Mouse (Mus musculus): Measurements from ENCODE around the gene Unc5b.

Gene Unc5b

DNA sequence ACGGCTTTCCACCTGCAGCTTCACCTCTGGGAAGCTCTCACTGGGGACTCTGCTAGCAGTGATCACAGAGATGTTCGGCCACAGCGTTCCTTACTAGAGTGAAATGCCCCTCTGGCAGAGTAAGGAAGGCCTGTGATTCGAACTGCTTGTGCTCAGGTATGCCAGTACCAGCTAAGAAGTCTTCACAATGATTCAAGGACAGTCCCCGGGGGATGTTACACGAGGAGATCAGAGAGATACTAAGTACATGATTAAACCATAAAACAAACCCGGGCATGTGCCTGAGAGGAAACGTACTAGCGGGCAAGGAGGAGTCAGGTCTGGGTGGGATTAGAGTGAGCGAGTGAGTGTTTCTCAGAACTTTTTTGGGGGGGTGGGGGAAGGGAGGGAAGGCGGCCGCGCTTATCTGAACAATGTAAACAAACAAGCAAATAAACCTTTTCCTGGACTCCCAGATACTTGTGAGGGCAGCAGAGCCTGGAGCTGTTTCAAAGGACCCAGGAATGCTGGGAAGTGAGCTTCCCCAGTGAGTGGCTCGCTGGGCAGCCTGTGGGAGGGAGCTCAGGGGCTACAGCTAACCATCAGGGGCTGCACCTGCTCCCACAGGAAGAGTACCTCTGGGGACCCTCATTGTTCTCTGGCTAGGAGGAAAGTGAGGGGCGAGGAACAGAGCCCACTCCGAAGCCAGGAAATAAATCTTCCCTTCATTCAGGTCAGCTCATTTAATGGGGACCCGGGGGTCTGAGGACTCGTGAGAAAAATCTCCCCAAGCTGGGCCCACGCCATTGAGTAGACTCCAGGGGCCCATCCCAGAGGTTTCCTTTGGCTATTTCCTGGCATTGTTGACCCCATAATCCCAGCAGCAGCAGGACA lies 30.9 kb downstream of the Unc5b start:
- in situ Hi-C loops (cut with MboI) = no loop called here

DNA sequence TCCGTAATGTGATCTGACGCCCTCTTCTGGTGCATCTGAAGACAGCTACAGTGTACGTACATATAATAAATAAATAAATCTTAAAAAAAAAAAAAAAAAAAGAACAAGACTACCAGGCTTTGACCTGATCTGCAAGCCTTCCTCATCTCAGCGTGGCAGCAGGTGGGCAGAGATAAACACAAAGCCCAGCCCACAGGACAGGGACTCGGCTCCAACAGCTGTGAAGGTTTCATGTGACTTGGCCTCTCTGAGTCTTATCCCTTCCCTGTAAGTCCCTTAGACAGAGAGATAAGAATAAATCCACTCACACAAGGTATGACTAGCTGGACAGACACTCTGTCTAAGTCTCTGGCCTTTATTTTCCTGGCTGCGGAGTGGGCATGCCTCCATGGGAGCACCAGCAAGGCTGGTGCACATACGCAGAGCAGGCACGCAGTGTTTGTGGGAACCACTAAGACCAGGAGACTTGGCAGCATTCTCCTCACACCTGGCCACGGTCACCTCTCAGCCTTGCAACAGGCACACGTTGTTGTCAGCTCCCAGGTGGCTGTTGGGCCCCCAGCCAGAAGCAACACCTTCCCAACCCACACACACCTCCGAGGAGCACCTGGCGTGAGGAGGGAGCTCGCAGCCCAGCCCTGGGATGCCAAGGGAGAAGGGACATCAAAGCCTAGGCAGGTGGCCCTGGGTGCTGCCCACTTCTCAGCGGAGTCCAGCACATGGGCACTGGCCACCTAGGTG lies 33.5 kb downstream of the Unc5b start:
- in situ Hi-C loops (cut with MboI) = no loop called here

DNA sequence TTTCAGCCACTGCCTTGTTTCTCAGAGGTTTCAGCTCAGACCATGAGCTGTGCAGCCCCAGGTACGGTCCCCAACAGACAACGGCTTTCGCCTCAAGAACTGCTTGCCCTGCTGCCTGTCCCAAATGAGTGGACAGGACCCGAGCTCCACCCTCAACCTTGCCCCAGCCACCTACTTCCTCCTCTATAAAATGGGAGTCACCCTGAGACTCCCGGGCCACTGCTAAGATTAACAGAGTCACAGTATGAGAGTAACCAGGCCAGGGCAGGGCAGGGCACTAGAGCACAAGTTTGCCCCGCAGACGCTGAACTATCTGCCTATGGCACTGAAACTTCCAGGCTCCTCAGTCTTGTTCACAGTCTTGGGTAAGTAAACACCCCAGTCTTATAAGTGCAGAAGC lies 34.9 kb downstream of the Unc5b start:
- in situ Hi-C loops (cut with MboI) = no loop called here

- in situ Hi-C loops (cut with MboI) = no loop called here
Measured at GRCm38 (mm10) chr10:60796028-60796427, 35.4 kb downstream of the Unc5b start.

DNA sequence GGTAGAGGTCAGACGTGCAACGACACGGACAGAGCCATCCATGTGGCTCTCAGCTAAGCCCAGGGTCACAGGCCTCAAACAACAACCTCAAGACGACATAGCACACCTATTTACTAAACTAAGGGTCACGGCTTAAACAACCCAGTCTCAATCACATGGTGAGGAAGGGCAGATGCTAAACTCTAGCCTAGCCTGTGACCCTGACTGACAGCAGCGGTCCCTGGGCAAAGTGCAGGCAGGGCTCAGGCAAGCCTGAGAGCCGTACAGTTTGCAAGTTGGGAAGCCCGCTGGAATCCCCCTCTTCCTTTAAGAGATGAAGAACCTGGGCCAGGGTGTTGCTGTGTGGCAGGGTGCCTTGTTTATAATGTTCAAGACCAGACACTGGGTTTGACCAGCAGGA lies 36.6 kb downstream of the Unc5b start:
- in situ Hi-C loops (cut with MboI) = no loop called here

GRCm38 (mm10) chr10:60794374-60794773 lies 37.0 kb downstream of the Unc5b start:
- in situ Hi-C loops (cut with MboI) = no loop called here

- in situ Hi-C loops (cut with MboI) = no loop called here
Measured at GRCm38 (mm10) chr10:60792841-60793240, 38.5 kb downstream of the Unc5b start.

DNA sequence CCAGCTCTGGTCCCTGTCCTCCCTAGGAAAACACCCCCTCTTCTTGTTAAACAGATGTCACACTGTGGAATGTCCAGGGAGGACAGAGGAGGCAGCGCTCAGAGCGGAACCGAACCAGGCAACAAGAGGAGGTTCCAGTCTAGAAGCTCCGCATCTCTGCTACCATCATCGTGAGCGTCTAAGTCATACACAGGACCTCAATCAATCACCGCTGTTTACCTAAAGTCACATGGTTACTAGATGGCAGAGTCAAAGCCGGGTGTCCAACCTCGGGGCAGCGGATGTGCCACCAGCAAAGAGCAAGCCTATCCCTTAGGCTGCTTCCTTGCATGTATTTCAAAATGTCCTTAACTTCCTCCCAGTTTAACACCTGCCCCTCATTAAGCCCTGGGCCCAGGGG lies 39.0 kb downstream of the Unc5b start:
- in situ Hi-C loops (cut with MboI) = no loop called here

DNA sequence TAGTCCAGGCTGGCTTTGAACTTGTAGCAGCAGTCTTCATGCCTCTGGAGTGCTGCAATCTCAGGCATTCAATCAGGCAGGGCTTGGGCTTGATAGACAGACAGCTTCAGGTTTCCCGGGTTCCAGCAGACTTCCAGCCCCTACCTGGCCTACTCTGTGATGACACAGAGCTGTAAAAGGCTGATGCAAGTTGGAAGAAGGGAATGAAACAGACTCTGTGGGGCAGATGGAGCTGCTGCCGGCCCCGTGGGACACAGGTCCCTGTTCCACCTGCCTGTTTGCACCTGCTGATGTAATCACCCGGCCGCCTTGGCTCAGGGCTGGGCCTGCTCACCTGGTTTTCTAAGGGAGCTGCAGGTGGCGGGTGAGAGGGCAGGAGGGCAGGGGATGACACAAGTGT lies 40.5 kb downstream of the Unc5b start:
- in situ Hi-C loops (cut with MboI) = no loop called here

- in situ Hi-C loops (cut with MboI) = no loop called here
Measured at GRCm38 (mm10) chr10:60787303-60788074, 43.9 kb downstream of the Unc5b start.

GRCm38 (mm10) chr10:60783608-60784007 lies 47.8 kb downstream of the Unc5b start:
- in situ Hi-C loops (cut with MboI) = no loop called here

- in situ Hi-C loops (cut with MboI) = no loop called here
Measured at GRCm38 (mm10) chr10:60779628-60780027, 51.8 kb downstream of the Unc5b start.

GRCm38 (mm10) chr10:60778542-60778941 lies 52.8 kb downstream of the Unc5b start:
- in situ Hi-C loops (cut with MboI) = no loop called here

DNA sequence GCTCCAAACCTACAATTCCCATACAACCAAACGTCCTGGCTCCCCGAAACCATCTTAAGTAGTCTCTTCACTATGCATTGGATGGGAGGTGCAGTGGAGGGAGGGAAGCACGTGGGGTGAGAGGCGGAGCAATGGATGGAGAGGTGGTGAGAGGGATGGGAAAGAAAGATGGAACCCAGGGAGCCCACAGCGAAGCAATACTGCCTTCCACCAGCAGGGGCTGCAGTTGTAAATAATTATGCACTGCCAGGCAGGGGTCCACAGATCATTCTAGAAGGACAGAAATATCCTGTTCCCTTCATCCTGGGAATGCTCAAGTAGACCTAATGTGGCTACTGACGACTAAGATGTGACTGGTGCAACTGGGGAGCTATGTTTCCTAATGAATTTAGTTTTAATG lies 55.9 kb downstream of the Unc5b start:
- in situ Hi-C loops (cut with MboI) = no loop called here

DNA sequence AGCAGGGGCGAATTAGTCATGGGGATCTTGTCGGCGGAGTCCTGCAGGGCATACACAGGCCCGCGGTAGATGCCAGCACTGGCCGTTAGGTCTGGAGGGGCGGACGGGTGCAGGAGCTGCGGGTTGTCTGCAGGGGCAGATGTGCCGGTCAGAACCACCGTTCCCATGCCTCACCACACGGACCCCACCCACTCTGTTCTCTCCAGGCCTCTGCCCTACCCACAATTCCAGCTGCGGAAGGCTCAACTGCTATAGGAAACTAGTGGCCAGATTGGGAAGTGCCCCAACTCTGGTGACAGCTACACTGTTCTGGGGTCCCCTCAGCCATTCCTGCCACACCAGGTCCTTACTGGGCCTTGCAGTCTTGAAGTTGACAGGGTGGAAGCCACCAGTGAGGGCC lies 56.8 kb downstream of the Unc5b start:
- in situ Hi-C loops (cut with MboI) = no loop called here

DNA sequence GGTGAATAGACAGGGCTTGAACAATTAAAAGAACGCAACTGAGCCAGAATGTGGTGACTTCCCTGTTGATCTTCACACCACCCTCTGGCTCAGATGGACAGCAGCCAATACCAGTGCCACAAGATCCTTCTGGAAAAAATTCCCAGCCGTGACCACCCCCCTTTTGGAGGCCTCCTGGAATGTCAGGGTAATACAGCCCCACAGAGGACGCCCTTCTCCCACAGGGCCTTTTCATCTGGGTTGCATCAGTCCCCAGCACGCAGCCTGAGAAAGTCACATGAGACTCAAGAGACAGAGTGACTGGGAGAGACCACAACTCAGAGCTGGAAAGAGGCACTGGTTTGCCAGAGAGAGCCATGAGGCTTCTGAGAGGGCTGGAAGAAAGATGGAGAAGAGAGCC lies 60.5 kb downstream of the Unc5b start:
- in situ Hi-C loops (cut with MboI) = no loop called here

- in situ Hi-C loops (cut with MboI) = no loop called here
Measured at GRCm38 (mm10) chr10:60768614-60769013, 62.8 kb downstream of the Unc5b start.

DNA sequence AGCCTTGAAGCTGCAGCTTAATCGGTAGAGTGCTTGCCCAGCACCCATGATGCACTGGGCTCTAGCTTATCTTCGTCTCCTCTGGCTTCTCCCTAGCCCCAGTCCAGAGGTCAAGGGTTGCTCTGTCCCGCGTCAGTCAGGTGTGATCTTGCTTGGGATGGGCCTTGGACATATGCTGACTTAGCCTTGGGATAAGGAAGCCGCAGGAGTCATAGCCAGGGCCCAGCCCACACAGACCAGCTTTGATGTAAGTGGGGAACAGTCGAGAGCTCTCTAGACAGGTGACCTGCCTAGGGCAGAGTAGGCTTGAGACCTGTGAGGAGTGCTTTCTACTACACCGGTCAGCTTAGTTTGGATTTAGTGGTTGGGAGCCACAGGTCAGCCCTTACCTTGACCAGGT lies 64.0 kb downstream of the Unc5b start:
- in situ Hi-C loops (cut with MboI) = no loop called here

DNA sequence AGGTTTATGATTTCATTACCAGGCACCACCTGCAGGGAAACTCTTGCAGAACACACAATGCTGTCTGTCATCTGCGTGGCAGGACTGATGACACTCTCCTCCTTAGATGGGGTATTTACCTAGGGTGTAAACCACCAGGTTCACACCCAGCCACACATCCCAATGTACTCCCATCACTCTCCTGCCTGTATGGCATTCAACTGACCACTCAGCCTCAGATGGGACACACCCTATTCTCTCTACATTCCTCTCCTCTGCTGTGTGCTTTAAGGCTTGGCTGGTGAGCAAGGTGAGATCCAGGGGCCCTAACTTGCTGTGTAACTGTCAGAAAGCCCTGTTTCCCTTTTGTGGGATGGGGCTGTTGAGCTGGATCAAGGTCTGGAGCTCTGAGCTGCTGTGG lies 69.3 kb downstream of the Unc5b start:
- in situ Hi-C loops (cut with MboI) = no loop called here

GRCm38 (mm10) chr10:60760377-60760776 lies 71.0 kb downstream of the Unc5b start:
- in situ Hi-C loops (cut with MboI) = no loop called here

- in situ Hi-C loops (cut with MboI) = loop anchor here (10.0 kb wide), 2 partner anchors 352 to 462 kb away; no protein-coding TSS in a partner anchor
Measured at GRCm38 (mm10) chr10:60756992-60757391, 74.4 kb downstream of the Unc5b start.

GRCm38 (mm10) chr10:60756146-60756545 lies 75.2 kb downstream of the Unc5b start:
- in situ Hi-C loops (cut with MboI) = loop anchor here (10.0 kb wide), 2 partner anchors 351 to 461 kb away; no protein-coding TSS in a partner anchor

Data from mature B cell (primary cell).